Mouse (Mus musculus) CD4-positive, CD25-positive, alpha-beta regulatory T cell, adult 4 months (primary cell): ENCODE measurements around the gene Rasl11a. TPM values are rescaled to one million over a fixed set of nuclear protein-coding genes. Genes with fewer than 3 reads are reported as not detected.
A peak's percentile ranks its signal among the peaks of the same experiment; 100 is the strongest.
"Not testable (repeated sequence)": the region's sequence is repeated elsewhere in the genome, so short reads cannot be mapped to it uniquely, and the experiment has no call there.

Source experiments
- ATAC-seq: one replicate; pipeline ENCODE4 v1.8.0; 2017
- polyA plus RNA-seq, 2 experiments: library from polyadenylated mRNA; unstranded; fragments of 100-300 nt; shearing (Covaris generic); gene quantifications; one replicate each; pipeline ENCODE4 v1.2.1; 2017

The Rasl11a gene
- polyA plus RNA-seq, 2 experiments from 2014 or later: 3.1 to 3.2 TPM

GRCm38 (mm10) chr5:146893478-146894182, 48.8 kb downstream of the Rasl11a start:
- ATAC-seq: no peak

GRCm38 (mm10) chr5:146895667-146896066, 50.8 kb downstream of the Rasl11a start:
- not testable (repeated sequence) for ATAC-seq

GRCm38 (mm10) chr5:146896973-146897372, 52.1 kb downstream of the Rasl11a start:
- ATAC-seq: peak; percentile 95

Other genes starting within 250 kb of the Rasl11a start
- gene Usp12, start 50.1 kb upstream of the Rasl11a start, polyA plus RNA-seq: 1 to 10 TPM; 6.3 to 8.8 TPM
- gene Rpl21, start 12.2 kb upstream of the Rasl11a start, polyA plus RNA-seq: 1,000 to 10,000 TPM in 1 of 2 experiments, 100 to 1,000 TPM in 1; 776 to 1,168 TPM
- 10 to 100 TPM; 26.2 to 30.5 TPM for gene Gtf3a, start 103.6 kb downstream of the Rasl11a start, polyA plus RNA-seq
- 10 to 100 TPM; 49.1 to 52.4 TPM for gene Mtif3, start 118.7 kb downstream of the Rasl11a start, polyA plus RNA-seq
- gene Lnx2, start 231.5 kb downstream of the Rasl11a start, polyA plus RNA-seq: 10 to 100 TPM; 19.6 to 29.9 TPM
- 100 to 1,000 TPM; 126 to 148 TPM for gene Polr1d, start 232.0 kb downstream of the Rasl11a start, polyA plus RNA-seq